Mouse (Mus musculus): ENCODE measurements around the gene Tirap. TPM values are rescaled to one million over a fixed set of nuclear protein-coding genes. Genes with fewer than 3 reads are reported as not detected.
"Not testable (repeated sequence)": the region's sequence is repeated elsewhere in the genome, so short reads cannot be mapped to it uniquely, and the experiment has no call there.

The Tirap gene
- polyA plus RNA-seq, 1 experiment from 2014 or later = 13.9 TPM

DNA sequence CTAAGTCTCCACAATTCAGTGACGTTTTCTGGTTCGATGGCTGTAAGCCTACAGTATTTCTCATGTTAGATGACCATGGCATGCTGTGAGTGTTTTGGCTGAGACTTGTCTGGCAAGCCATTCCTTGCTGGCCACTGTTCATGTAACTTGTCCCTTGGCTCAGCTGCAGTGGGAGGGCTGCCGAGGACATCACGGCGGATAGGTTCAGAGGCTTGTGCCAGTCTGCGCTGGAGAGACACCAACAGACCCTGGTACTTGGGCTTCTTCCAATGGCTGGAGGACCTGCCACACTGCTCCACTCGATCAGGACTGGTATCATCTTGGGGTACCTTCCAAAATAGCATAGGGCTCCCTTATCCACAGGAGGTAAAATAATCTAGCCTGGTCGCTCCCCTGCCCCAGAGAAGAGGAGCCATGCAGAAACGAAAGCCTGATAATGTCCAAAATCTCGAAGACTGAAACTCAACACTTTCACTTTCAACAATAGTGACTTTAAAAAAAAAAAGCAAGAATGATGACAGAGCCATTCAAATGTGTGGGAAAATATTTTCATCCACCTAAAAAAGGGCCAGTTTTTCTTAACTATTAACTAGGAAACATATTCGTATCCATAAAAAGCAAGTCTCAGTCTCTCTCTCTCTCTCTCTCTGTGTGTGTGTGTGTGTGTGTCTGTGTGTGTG, 36.9 kb downstream of the Tirap start:
- Histone ChIP-seq H3K4me1 (no peaks in the 10 kb centered on the region), H3K9me3 (no peaks in the 10 kb centered on the region), H3K27me3 (replicated peaks) (no peaks in the 10 kb centered on the region), H3K36me3 (0 out of 2 replicates have a peak, but pooled peaks cover 7% of the 10 kb centered on the region), H3K9ac (no peak overlapping the region), H3K4me2 (no peak overlapping the region), H3K27ac (no peak overlapping the region), H3K4me3 (replicated peaks) (no peak overlapping the region)
- 90% methylated on average over 11 of the region's 11 CpGs for WGBS
- no peak for ATAC-seq (ENCODE audit: insufficient read depth, low FRiP score, low read depth)

DNA sequence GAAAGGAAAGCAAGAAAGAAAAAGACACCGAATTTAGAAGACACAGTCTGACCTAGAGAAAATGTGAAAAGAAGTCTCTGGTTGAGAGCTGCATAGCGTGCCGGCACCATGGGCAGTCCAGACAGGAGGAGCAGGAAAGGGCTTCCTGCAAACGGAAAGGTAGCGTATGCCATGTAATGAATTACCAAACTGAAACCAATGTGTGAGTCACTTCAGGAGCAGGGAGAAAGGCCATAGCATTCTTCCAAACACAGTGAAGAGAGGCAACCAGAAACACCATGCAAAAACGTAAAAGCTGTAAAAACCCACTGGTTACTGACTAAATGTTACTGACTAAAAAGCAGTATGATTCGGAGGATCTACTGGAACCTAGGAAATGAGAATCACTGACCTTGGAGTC, 38.4 kb downstream of the Tirap start:
- no peak overlapping the region for H3K9ac ChIP-seq
- no peaks in the 10 kb centered on the region for H3K9me3 ChIP-seq
- 0 out of 2 replicates have a peak, but pooled peaks cover 7% of the 10 kb centered on the region for H3K36me3 ChIP-seq
- no peak overlapping the region for H3K27ac ChIP-seq
- H3K4me2 ChIP-seq = no peak overlapping the region
- no peaks in the 10 kb centered on the region for H3K4me1 ChIP-seq
- WGBS = 82% methylated on average over 7 of the region's 7 CpGs
- ATAC-seq (ENCODE audit: insufficient read depth, low FRiP score, low read depth) = no peak
- no peaks in the 10 kb centered on the region for H3K27me3 ChIP-seq (replicated peaks)
- no peak overlapping the region for H3K4me3 ChIP-seq (replicated peaks)

DNA sequence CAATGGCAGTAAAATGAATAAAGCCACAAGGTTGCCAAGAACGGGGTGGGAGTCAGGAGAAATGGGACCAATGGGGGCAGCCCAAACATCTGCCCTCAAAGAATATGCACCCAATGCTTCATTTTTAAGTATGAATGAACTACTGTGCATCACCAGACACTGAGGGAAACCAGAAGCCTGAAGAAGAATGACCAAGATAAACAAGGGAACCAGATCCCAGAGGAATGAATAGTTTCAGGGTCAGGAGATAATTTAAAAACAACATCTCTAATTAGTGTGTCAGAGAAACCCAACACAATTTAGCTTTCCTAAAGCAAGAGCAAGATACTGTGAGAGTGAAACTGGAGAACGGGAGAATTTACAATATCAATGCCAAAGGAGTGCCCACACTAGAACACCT, 39.4 kb downstream of the Tirap start:
- no peaks in the 10 kb centered on the region for H3K9me3 ChIP-seq
- no peak overlapping the region for H3K9ac ChIP-seq
- ATAC-seq (ENCODE audit: insufficient read depth, low FRiP score, low read depth) = no peak
- WGBS = 65% methylated on average over 2 of the region's 2 CpGs
- peaks cover 4% of the 10 kb centered on the region; the same call in 1 of the 2 replicates for H3K4me1 ChIP-seq
- H3K27me3 ChIP-seq (replicated peaks) = no peaks in the 10 kb centered on the region
- 0 out of 2 replicates have a peak, but pooled peaks cover 5% of the 10 kb centered on the region for H3K36me3 ChIP-seq
- no peak overlapping the region for H3K4me3 ChIP-seq (replicated peaks)
- H3K27ac ChIP-seq = no peak overlapping the region
- H3K4me2 ChIP-seq = no peak overlapping the region

GRCm38 (mm10) chr9:35158477-35158876, 41.6 kb downstream of the Tirap start:
- Histone ChIP-seq H3K9me3 (no peaks in the 10 kb centered on the region), H3K4me3 (replicated peaks) (no peak overlapping the region), H3K27me3 (replicated peaks) (no peaks in the 10 kb centered on the region), H3K27ac (no peak overlapping the region), H3K9ac (no peak overlapping the region), H3K4me2 (no peak overlapping the region), H3K36me3 (no peaks in the 10 kb centered on the region), H3K4me1 (peaks cover 4% of the 10 kb centered on the region; the same call in 1 of the 2 replicates)
- 87% methylated on average over 3 of the region's 3 CpGs for WGBS
- ATAC-seq (ENCODE audit: insufficient read depth, low FRiP score, low read depth) = no peak

DNA sequence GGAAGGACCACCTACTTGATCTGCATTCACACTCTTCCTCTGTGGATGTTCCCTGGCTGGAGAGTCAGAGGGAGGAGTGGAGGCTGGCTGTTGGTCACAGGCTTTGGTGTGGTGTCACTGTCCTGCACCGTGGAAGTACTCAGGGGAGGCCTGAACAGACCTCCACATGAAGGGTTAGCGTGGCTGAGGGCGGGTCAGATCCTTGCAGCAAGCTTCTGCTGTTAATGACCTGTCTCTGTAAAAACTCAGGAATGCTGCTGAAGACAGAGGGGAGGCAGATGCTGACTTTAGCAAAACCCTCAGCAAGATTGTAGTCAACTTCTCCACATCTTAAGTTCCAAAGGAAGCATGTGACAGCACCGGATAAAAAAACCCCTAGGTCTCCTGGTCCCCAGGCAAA, 43.2 kb downstream of the Tirap start:
- Histone ChIP-seq H3K27ac (peak overlapping the region; percentile 80), H3K27me3 (replicated peaks) (no peaks in the 10 kb centered on the region), H3K4me1 (peaks cover 4% of the 10 kb centered on the region; the same call in 1 of the 2 replicates), H3K4me3 (replicated peaks) (no peak overlapping the region), H3K36me3 (no peaks in the 10 kb centered on the region), H3K4me2 (no peak overlapping the region), H3K9ac (no peak overlapping the region), H3K9me3 (no peaks in the 10 kb centered on the region)
- ATAC-seq (ENCODE audit: insufficient read depth, low FRiP score, low read depth) = no peak
- 58% methylated on average over 4 of the region's 4 CpGs for WGBS

GRCm38 (mm10) chr9:35156002-35156710, 43.9 kb downstream of the Tirap start:
- no peaks in the 10 kb centered on the region for H3K36me3 ChIP-seq
- H3K9ac ChIP-seq = no peak overlapping the region
- no peaks in the 10 kb centered on the region for H3K9me3 ChIP-seq
- ATAC-seq (ENCODE audit: insufficient read depth, low FRiP score, low read depth) = peak; percentile 71
- no peak overlapping the region for H3K4me3 ChIP-seq (replicated peaks)
- H3K4me1 ChIP-seq = peaks cover 4% of the 10 kb centered on the region; the same call in 1 of the 2 replicates
- no peak overlapping the region for H3K4me2 ChIP-seq
- H3K27ac ChIP-seq = peak overlapping the region; percentile 80
- H3K27me3 ChIP-seq (replicated peaks) = no peaks in the 10 kb centered on the region
- WGBS = 77% methylated on average over 5 of the region's 5 CpGs

DNA sequence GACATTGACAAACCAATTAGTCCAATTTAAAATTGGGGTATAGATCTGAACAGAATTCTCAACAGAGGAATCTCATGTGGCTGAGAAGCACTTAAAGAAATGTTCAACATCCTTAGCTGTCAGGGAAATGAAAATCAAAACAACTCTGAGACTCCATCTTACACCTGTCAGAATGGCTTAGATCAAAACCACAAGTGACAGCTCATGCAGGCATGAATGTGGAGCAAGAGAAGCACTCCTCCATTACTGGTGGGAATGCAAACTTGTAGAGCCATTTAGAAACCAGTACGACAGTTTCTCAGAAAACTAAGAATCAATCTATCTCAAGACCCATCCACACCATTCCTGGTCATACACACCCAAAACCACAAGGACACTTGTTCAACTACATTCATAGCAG, 47.2 kb downstream of the Tirap start:
- no peak overlapping the region for H3K27ac ChIP-seq
- no peak for ATAC-seq (ENCODE audit: insufficient read depth, low FRiP score, low read depth)
- no peaks in the 10 kb centered on the region for H3K27me3 ChIP-seq (replicated peaks)
- no peak overlapping the region for H3K4me3 ChIP-seq (replicated peaks)
- WGBS = 90% methylated on average over 1 of the region's 1 CpGs
- no peak overlapping the region for H3K4me2 ChIP-seq
- no peak overlapping the region for H3K9ac ChIP-seq
- H3K36me3 ChIP-seq = no peaks in the 10 kb centered on the region
- H3K4me1 ChIP-seq = peaks cover 4% of the 10 kb centered on the region; the same call in 1 of the 2 replicates
- no peaks in the 10 kb centered on the region for H3K9me3 ChIP-seq

DNA sequence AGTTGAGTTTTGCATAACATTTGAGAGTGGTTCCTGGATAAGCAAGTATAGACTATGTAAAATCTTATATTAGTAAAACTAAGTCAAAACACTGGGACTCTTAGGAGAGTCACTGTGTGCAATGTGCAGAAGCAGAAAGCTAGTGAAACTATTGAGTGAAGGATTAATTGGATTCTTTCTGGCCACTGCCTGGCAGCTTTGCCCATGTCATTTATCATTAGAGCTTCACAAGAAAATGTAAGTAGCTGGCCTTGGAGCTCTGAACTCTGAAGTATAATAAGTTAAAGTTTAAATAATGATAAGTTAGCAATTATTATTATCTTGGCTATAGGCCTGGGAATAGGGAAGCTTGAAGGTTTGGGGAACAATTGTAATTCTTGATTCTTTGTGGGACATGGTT, 51.3 kb downstream of the Tirap start:
- not testable (repeated sequence) for H3K4me2 ChIP-seq; ATAC-seq (ENCODE audit: insufficient read depth, low FRiP score, low read depth); H3K27me3 ChIP-seq (replicated peaks); H3K4me3 ChIP-seq (replicated peaks); H3K9ac ChIP-seq; H3K27ac ChIP-seq; H3K36me3 ChIP-seq; H3K9me3 ChIP-seq; H3K4me1 ChIP-seq

DNA sequence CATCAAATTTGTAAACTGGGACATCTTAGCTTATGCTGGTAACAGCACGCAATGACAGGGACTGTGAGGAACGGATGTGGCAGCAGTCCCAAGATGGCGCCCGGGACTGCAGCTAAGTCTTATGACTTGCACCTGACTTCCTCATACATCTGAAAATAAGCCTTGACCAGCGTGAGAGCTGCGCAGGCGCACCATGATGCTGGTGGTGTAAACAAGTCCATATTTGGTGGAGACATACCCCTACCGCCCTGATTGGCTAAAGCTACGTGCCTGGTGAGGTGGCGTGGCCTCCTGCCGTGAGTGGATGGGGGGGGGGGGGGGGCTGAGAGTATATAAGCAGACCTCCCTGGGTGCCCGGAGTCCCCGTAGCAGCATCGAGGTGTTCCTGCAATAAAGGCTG, 52.8 kb downstream of the Tirap start:
- H3K4me2 ChIP-seq; H3K36me3 ChIP-seq; H3K4me1 ChIP-seq; H3K9ac ChIP-seq; H3K27ac ChIP-seq; H3K27me3 ChIP-seq (replicated peaks); ATAC-seq (ENCODE audit: insufficient read depth, low FRiP score, low read depth); H3K4me3 ChIP-seq (replicated peaks); H3K9me3 ChIP-seq: not testable (repeated sequence)
- 93% methylated on average over 14 of the region's 14 CpGs for WGBS

GRCm38 (mm10) chr9:35145829-35146228, 54.3 kb downstream of the Tirap start:
- no peak overlapping the region for H3K27ac ChIP-seq
- H3K9ac ChIP-seq = no peak overlapping the region
- no peak overlapping the region for H3K4me3 ChIP-seq (replicated peaks)
- WGBS = 89% methylated on average over 1 of the region's 1 CpGs
- no peaks in the 10 kb centered on the region for H3K36me3 ChIP-seq
- no peak overlapping the region for H3K4me2 ChIP-seq
- no peak for ATAC-seq (ENCODE audit: insufficient read depth, low FRiP score, low read depth)
- H3K9me3 ChIP-seq = no peaks in the 10 kb centered on the region
- no peaks in the 10 kb centered on the region for H3K4me1 ChIP-seq
- H3K27me3 ChIP-seq (replicated peaks) = no peaks in the 10 kb centered on the region

GRCm38 (mm10) chr9:35145118-35145517, 55.0 kb downstream of the Tirap start:
- WGBS = 81% methylated on average over 9 of the region's 9 CpGs

GRCm38 (mm10) chr9:35142221-35142620, 57.9 kb downstream of the Tirap start:
- Histone ChIP-seq H3K9ac (no peak overlapping the region), H3K4me2 (no peak overlapping the region), H3K27me3 (replicated peaks) (no peaks in the 10 kb centered on the region), H3K27ac (no peak overlapping the region), H3K9me3 (no peaks in the 10 kb centered on the region), H3K36me3 (no peaks in the 10 kb centered on the region), H3K4me3 (replicated peaks) (no peak overlapping the region), H3K4me1 (no peaks in the 10 kb centered on the region)
- ATAC-seq (ENCODE audit: insufficient read depth, low FRiP score, low read depth) = no peak
- WGBS = 49% methylated on average over 2 of the region's 2 CpGs

More at GRCm38 (mm10) chr9:35145118-35145517, 55.0 kb downstream of the Tirap start:
- H3K4me2 ChIP-seq = no peak overlapping the region
- H3K4me3 ChIP-seq (replicated peaks) = no peak overlapping the region
- no peaks in the 10 kb centered on the region for H3K27me3 ChIP-seq (replicated peaks)
- H3K4me1 ChIP-seq = no peaks in the 10 kb centered on the region
- no peaks in the 10 kb centered on the region for H3K36me3 ChIP-seq
- 0 out of 2 replicates have a peak, but pooled peaks have one; percentile 11 for ATAC-seq (ENCODE audit: insufficient read depth, low FRiP score, low read depth)
- no peaks in the 10 kb centered on the region for H3K9me3 ChIP-seq
- H3K27ac ChIP-seq = no peak overlapping the region
- H3K9ac ChIP-seq = no peak overlapping the region
